Comparison of ENCODE assay signal across 10 mouse cellular contexts in genomic region chr14:34500309-34500708, GRCm38 (mm10). TPM values are rescaled to one million over a fixed set of nuclear protein-coding genes. Genes with fewer than 3 reads are reported as not detected.
DNase-seq lines count a peak whose midpoint lies in the region; ATAC-seq lines count a peak whose summit lies in the region.
"Had no signal": no experiment of that assay in that cellular context is flagged by ENCODE, and none has a peak within 500 bp of the region (broad histone marks: within the 10 kb centered on the region; RNA-seq: fewer than 3 reads in every experiment).

No protein-coding gene starts in this region.

- ATAC-seq in neural tube, embryonic 11.5 days (ENCODE audit: insufficient read depth, low FRiP score, low TSS enrichment): no peak
- ATAC-seq in liver, embryonic 13.5 days (ENCODE audit: low read depth): no peak

- WGBS in neural tube, embryonic 11.5 days: 13% methylated on average over 4 of the region's 4 CpGs
- WGBS in liver, embryonic 13.5 days (ENCODE audit: insufficient replicate concordance): 33% methylated on average over 4 of the region's 4 CpGs

- no peak overlapping the region for H3K27ac ChIP-seq in neural tube, embryonic 11.5 days (ENCODE audit: low read depth, low read length)
- H3K27ac ChIP-seq in liver, embryonic 13.5 days: no peak overlapping the region
- H3K27ac ChIP-seq: liver, embryonic 15.5 days had no signal

- peak overlapping the region; percentile 87 for H3K4me3 ChIP-seq in neural tube, embryonic 11.5 days (ENCODE audit: low read depth, low read length)
- no peak overlapping the region for H3K4me3 ChIP-seq in liver, embryonic 13.5 days (replicated peaks)

- H3K4me1 ChIP-seq in neural tube, embryonic 11.5 days (ENCODE audit: control insufficient read depth, insufficient read depth, low read length): peaks cover 12% of the 10 kb centered on the region; the same call in 1 of the 2 replicates
- peaks cover 28% of the 10 kb centered on the region for H3K4me1 ChIP-seq in liver, embryonic 13.5 days (replicated peaks)

- H3K9ac ChIP-seq in neural tube, embryonic 11.5 days (ENCODE audit: low read length): no peak overlapping the region
- H3K9ac ChIP-seq in liver, embryonic 13.5 days: no peak overlapping the region
- H3K9ac ChIP-seq: liver, embryonic 15.5 days had no signal

- peak; percentile 56 for DNase-seq in embryo, embryonic 10.5 days (ENCODE audit: low spot score)
- DNase-seq in embryo, embryonic 9.5 days (ENCODE audit: extremely low spot score): no peak
- no peak for DNase-seq in neural tube, embryonic 11.5 days (ENCODE audit: low spot score)
- DNase-seq in neural tube, embryonic 10.5 days (ENCODE audit: extremely low spot score, low spot score): no peak
- no peak for DNase-seq in liver, embryonic 13.5 days
- DNase-seq in thymus, postnatal 4 days: no peak
- no peak for DNase-seq in ovary, postnatal 36 days (ENCODE audit: low spot score)
- no peak for DNase-seq in yolk sac, embryonic 10.5 days (ENCODE audit: low spot score)
- DNase-seq: adrenal gland, postnatal 10 days had no signal

- H3K36me3 ChIP-seq in neural tube, embryonic 11.5 days (ENCODE audit: control insufficient read depth, insufficient read depth, low read length): no peaks in the 10 kb centered on the region
- no peaks in the 10 kb centered on the region for H3K36me3 ChIP-seq in liver, embryonic 13.5 days
- H3K36me3 ChIP-seq: liver, embryonic 15.5 days had no signal

- H3K27me3 ChIP-seq in neural tube, embryonic 11.5 days (ENCODE audit: control insufficient read depth, insufficient read depth, low read length): no peaks in the 10 kb centered on the region
- H3K27me3 ChIP-seq in liver, embryonic 13.5 days: peaks cover 69% of the 10 kb centered on the region

- H3K4me2 ChIP-seq in neural tube, embryonic 11.5 days (ENCODE audit: low read depth): peak overlapping the region; percentile 24; the same call in 1 of the 2 replicates
- H3K4me2 ChIP-seq in liver, embryonic 13.5 days: 0 out of 2 replicates have a peak overlapping the region, but pooled peaks have one; percentile 91

- no peaks in the 10 kb centered on the region for H3K9me3 ChIP-seq in neural tube, embryonic 11.5 days (ENCODE audit: control insufficient read depth, low read length)
- no peaks in the 10 kb centered on the region for H3K9me3 ChIP-seq in liver, embryonic 13.5 days (replicated peaks)
- H3K9me3 ChIP-seq: liver, embryonic 15.5 days had no signal

RNA-seq across cellular contexts. Expression of gene Bmpr1a, which starts 2.8 kb away (rescaled TPM):
- polyA plus RNA-seq in neural tube, embryonic 11.5 days (2014; fragmentation: Nextera tagmentation; extraction: Ambion mirVana): 51.4 and 54.9 TPM in 2 replicates
- 3.4 and 5.0 TPM in 2 replicates for polyA plus RNA-seq in liver, embryonic 13.5 days (2015; fragmentation: Nextera tagmentation; extraction: Ambion mirVana)

RNA-seq across cellular contexts. Expression of gene 9230112D13Rik, which starts 22.3 kb away (rescaled TPM):
- polyA plus RNA-seq in neural tube, embryonic 11.5 days (2014; fragmentation: Nextera tagmentation; extraction: Ambion mirVana): not detected in 2 replicates
- not detected in 2 replicates for polyA plus RNA-seq in liver, embryonic 13.5 days (2015; fragmentation: Nextera tagmentation; extraction: Ambion mirVana)
- polyA plus RNA-seq: liver, embryonic 15.5 days had no signal
